Mouse (Mus musculus) heart, embryonic 13.5 days (tissue): ENCODE data around the gene Tenm4. TPM values are rescaled to one million over a fixed set of nuclear protein-coding genes. Genes with fewer than 3 reads are reported as not detected.
"Not testable (repeated sequence)": the region's sequence is repeated elsewhere in the genome, so short reads cannot be mapped to it uniquely, and the experiment has no call there.

Experiments used
- ATAC-seq: fragments of 200-750 bp; cut with Nextera tagmentation; 2 replicates; pipeline ENCODE4 v1.8.0; 2017; ENCODE audit warnings: moderate TSS enrichment; ENCODE audit not compliant: insufficient number of reproducible peaks, low FRiP score, low TSS enrichment; ENCODE audit errors: extremely low read depth
- H3K27ac ChIP-seq: fragments of 300-500 bp; sonication (generic); replicated peaks from 2 replicates; pipeline ENCODE4 v1.5.1; 2015; ENCODE audit warnings: moderate library complexity, mild to moderate bottlenecking, inconsistent platforms
- H3K27me3 ChIP-seq: fragments of 300-500 bp; sonication (generic); replicated peaks from 2 replicates; pipeline ENCODE4 v1.6.1; 2015; ENCODE audit warnings: mild to moderate bottlenecking, inconsistent platforms
- H3K36me3 ChIP-seq: fragments of 300-500 bp; sonication (generic); 2 replicates; pipeline ENCODE4 v1.6.1; 2015; ENCODE audit warnings: mild to moderate bottlenecking, inconsistent platforms
- H3K4me1 ChIP-seq: fragments of 300-500 bp; sonication (generic); 2 replicates; pipeline ENCODE4 v1.6.1; 2015; ENCODE audit warnings: inconsistent platforms
- H3K4me2 ChIP-seq: fragments of 300-500 bp; sonication (generic); 2 replicates; pipeline ENCODE4 v1.6.1; 2015; ENCODE audit warnings: inconsistent platforms, mild to moderate bottlenecking, moderate library complexity
- H3K4me3 ChIP-seq: fragments of 300-500 bp; sonication (generic); 2 replicates; pipeline ENCODE4 v1.5.1; 2015; ENCODE audit warnings: moderate library complexity, mild to moderate bottlenecking, inconsistent platforms
- H3K9ac ChIP-seq: fragments of 300-500 bp; sonication (generic); 2 replicates; pipeline ENCODE4 v1.6.1; 2015; ENCODE audit warnings: inconsistent platforms, mild to moderate bottlenecking, moderate library complexity
- H3K9me3 ChIP-seq: fragments of 300-500 bp; sonication (generic); 2 replicates; pipeline ENCODE4 v1.6.1; 2016; ENCODE audit warnings: inconsistent platforms
- WGBS: fragments of 180-500 bp; shearing (Covaris S2); methylation state at CpG from one replicate; pipeline ENCODE4 v1.1.7; 2015; ENCODE audit warnings: mixed read lengths; 5-methylcytosine and 5-hydroxymethylcytosine counted together
- polyA plus RNA-seq: library from polyadenylated mRNA; unstranded; fragments of >200 nt; fragmentation: Nextera tagmentation; extraction: Ambion mirVana; gene quantifications from 2 replicates; pipeline ENCODE4 v1.2.1, GENCODE M21; 2015

The Tenm4 gene
- polyA plus RNA-seq, 1 experiment from 2014 or later: 10.5 TPM

GRCm38 (mm10) chr7:96599081-96599480, 428.0 kb downstream of the Tenm4 start:
- 0 out of 2 replicates have a peak, but pooled peaks cover 7% of the 10 kb centered on the region for H3K27me3 ChIP-seq
- H3K27ac ChIP-seq: no peak overlapping the region
- H3K4me1 ChIP-seq: peaks cover 5% of the 10 kb centered on the region; the same call in 1 of the 2 replicates
- no peaks in the 10 kb centered on the region for H3K36me3 ChIP-seq
- H3K4me2 ChIP-seq: no peak overlapping the region
- ATAC-seq: no peak
- 62% methylated on average over 3 of the region's 3 CpGs for WGBS
- no peak overlapping the region for H3K9ac ChIP-seq
- H3K9me3 ChIP-seq: no peaks in the 10 kb centered on the region
- H3K4me3 ChIP-seq: no peak overlapping the region

- no peaks in the 10 kb centered on the region for H3K36me3 ChIP-seq
These were observed 429.4 kb downstream of the Tenm4 start for GRCm38 (mm10) chr7:96600381-96600941.

GRCm38 (mm10) chr7:96604091-96604745, 433.2 kb downstream of the Tenm4 start:
- peaks cover 18% of the 10 kb centered on the region; the same call in 1 of the 2 replicates for H3K27me3 ChIP-seq
- no peak overlapping the region for H3K27ac ChIP-seq
- H3K4me2 ChIP-seq: no peak overlapping the region
- H3K4me1 ChIP-seq: peaks cover 5% of the 10 kb centered on the region; the same call in 1 of the 2 replicates
- H3K4me3 ChIP-seq: no peak overlapping the region
- no peak for ATAC-seq
- H3K9ac ChIP-seq: no peak overlapping the region
- no peaks in the 10 kb centered on the region for H3K9me3 ChIP-seq
- H3K36me3 ChIP-seq: no peaks in the 10 kb centered on the region
- WGBS: 69% methylated on average over 3 of the region's 3 CpGs

More at GRCm38 (mm10) chr7:96600381-96600941, 429.4 kb downstream of the Tenm4 start:
- Histone ChIP-seq H3K9ac (no peak overlapping the region), H3K9me3 (no peaks in the 10 kb centered on the region), H3K4me3 (no peak overlapping the region), H3K27me3 (0 out of 2 replicates have a peak, but pooled peaks cover 4% of the 10 kb centered on the region), H3K27ac (no peak overlapping the region), H3K4me1 (peaks cover 5% of the 10 kb centered on the region; the same call in 1 of the 2 replicates), H3K4me2 (no peak overlapping the region)
- 17% methylated on average over 5 of the region's 5 CpGs for WGBS
- ATAC-seq: no peak

GRCm38 (mm10) chr7:96605316-96605715, 434.3 kb downstream of the Tenm4 start:
- H3K9ac ChIP-seq: no peak overlapping the region
- 71% methylated on average over 2 of the region's 2 CpGs for WGBS
- no peak overlapping the region for H3K4me3 ChIP-seq
- H3K4me1 ChIP-seq: 0 out of 2 replicates have a peak, but pooled peaks cover 4% of the 10 kb centered on the region
- H3K9me3 ChIP-seq: no peaks in the 10 kb centered on the region
- H3K27ac ChIP-seq: no peak overlapping the region
- H3K36me3 ChIP-seq: no peaks in the 10 kb centered on the region
- ATAC-seq: no peak
- no peak overlapping the region for H3K4me2 ChIP-seq
- H3K27me3 ChIP-seq: peaks cover 22% of the 10 kb centered on the region; the same call in 1 of the 2 replicates

- Histone ChIP-seq H3K4me3 (no peak overlapping the region), H3K36me3 (no peaks in the 10 kb centered on the region), H3K27ac (no peak overlapping the region), H3K4me2 (no peak overlapping the region), H3K9ac (no peak overlapping the region), H3K4me1 (0 out of 2 replicates have a peak, but pooled peaks cover 3% of the 10 kb centered on the region), H3K9me3 (no peaks in the 10 kb centered on the region), H3K27me3 (peaks cover 19% of the 10 kb centered on the region; the same call in 1 of the 2 replicates)
- 45% methylated on average over 10 of the region's 10 CpGs for WGBS
- ATAC-seq: no peak
These were observed 439.0 kb downstream of the Tenm4 start for GRCm38 (mm10) chr7:96609854-96610586.

GRCm38 (mm10) chr7:96617371-96617770, 446.3 kb downstream of the Tenm4 start:
- Histone ChIP-seq H3K27ac (no peak overlapping the region), H3K27me3 (peaks cover 6% of the 10 kb centered on the region; the same call in 1 of the 2 replicates), H3K4me1 (no peaks in the 10 kb centered on the region), H3K4me2 (no peak overlapping the region), H3K36me3 (no peaks in the 10 kb centered on the region), H3K9me3 (no peaks in the 10 kb centered on the region), H3K9ac (no peak overlapping the region), H3K4me3 (no peak overlapping the region)
- 65% methylated on average over 2 of the region's 2 CpGs for WGBS
- ATAC-seq: no peak

- Histone ChIP-seq H3K4me3 (no peak overlapping the region), H3K4me1 (no peaks in the 10 kb centered on the region), H3K4me2 (no peak overlapping the region), H3K27ac (no peak overlapping the region), H3K9ac (no peak overlapping the region), H3K9me3 (no peaks in the 10 kb centered on the region), H3K36me3 (no peaks in the 10 kb centered on the region), H3K27me3 (peaks cover 8% of the 10 kb centered on the region; the same call in 1 of the 2 replicates)
- 74% methylated on average over 4 of the region's 4 CpGs for WGBS
- ATAC-seq: no peak
These were observed 449.0 kb downstream of the Tenm4 start for GRCm38 (mm10) chr7:96619930-96620472.

GRCm38 (mm10) chr7:96626338-96626737, 455.3 kb downstream of the Tenm4 start:
- H3K27ac ChIP-seq: no peak overlapping the region
- no peak overlapping the region for H3K4me2 ChIP-seq
- no peak for ATAC-seq
- no peaks in the 10 kb centered on the region for H3K9me3 ChIP-seq
- H3K9ac ChIP-seq: no peak overlapping the region
- no peaks in the 10 kb centered on the region for H3K36me3 ChIP-seq
- H3K4me3 ChIP-seq: no peak overlapping the region
- H3K27me3 ChIP-seq: peaks cover 38% of the 10 kb centered on the region
- 75% methylated on average over 3 of the region's 3 CpGs for WGBS
- H3K4me1 ChIP-seq: no peaks in the 10 kb centered on the region

GRCm38 (mm10) chr7:96630551-96630950, 459.5 kb downstream of the Tenm4 start:
- H3K9me3 ChIP-seq, ATAC-seq, H3K9ac ChIP-seq, H3K4me2 ChIP-seq, H3K36me3 ChIP-seq, H3K4me3 ChIP-seq, H3K27ac ChIP-seq: not testable (repeated sequence)
- Histone ChIP-seq H3K4me1 (peaks cover 10% of the 10 kb centered on the region), H3K27me3 (peaks cover 57% of the 10 kb centered on the region)
- WGBS: 84% methylated on average over 9 of the region's 9 CpGs

- Histone ChIP-seq H3K27ac (peak overlapping the region; percentile 44; the same call in 1 of the 2 replicates), H3K9me3 (0 out of 2 replicates have a peak, but pooled peaks cover 3% of the 10 kb centered on the region)
- peak; percentile 19; the same call in 1 of the 2 replicates for ATAC-seq
These were observed 462.0 kb downstream of the Tenm4 start for GRCm38 (mm10) chr7:96633008-96633407.

More at GRCm38 (mm10) chr7:96633008-96633407, 462.0 kb downstream of the Tenm4 start:
- no peak overlapping the region for H3K4me3 ChIP-seq
- H3K27me3 ChIP-seq: peaks cover 53% of the 10 kb centered on the region
- peaks cover 10% of the 10 kb centered on the region for H3K4me1 ChIP-seq
- WGBS: 22% methylated on average over 1 of the region's 1 CpGs
- H3K36me3 ChIP-seq: no peaks in the 10 kb centered on the region
- no peak overlapping the region for H3K9ac ChIP-seq
- H3K4me2 ChIP-seq: no peak overlapping the region
